Mouse (Mus musculus) midbrain, embryonic 11.5 days (tissue): ENCODE data around the gene Ppp2r5d. TPM values are rescaled to one million over a fixed set of nuclear protein-coding genes. Genes with fewer than 3 reads are reported as not detected.

Source experiments
- ATAC-seq: fragments of 200-750 bp; cut with Nextera tagmentation; 2 replicates; pipeline ENCODE4 v1.8.0; 2017; ENCODE audit warnings: moderate TSS enrichment, moderate library complexity; ENCODE audit not compliant: low FRiP score
- DNase-seq: peaks from one replicate; pipeline ENCODE4 v3.0.0; 2015; ENCODE audit warnings: low spot score; ENCODE audit errors: missing footprints
- H3K27ac ChIP-seq: fragments of 300-500 bp; sonication (generic); 2 replicates; pipeline ENCODE4 v1.5.1; 2014; ENCODE audit warnings: low read depth, low read length
- H3K27me3 ChIP-seq: fragments of 300-500 bp; sonication (generic); 2 replicates; pipeline ENCODE4 v1.6.1; 2014; ENCODE audit warnings: mild to moderate bottlenecking, low read length, moderate library complexity, mixed read lengths; ENCODE audit not compliant: control insufficient read depth, insufficient read depth
- H3K36me3 ChIP-seq: fragments of 300-500 bp; sonication (generic); 2 replicates; pipeline ENCODE4 v1.6.1; 2014; ENCODE audit warnings: mild to moderate bottlenecking, low read length, moderate library complexity, mixed read lengths; ENCODE audit not compliant: control insufficient read depth, insufficient read depth
- H3K4me1 ChIP-seq: fragments of 300-500 bp; sonication (generic); 2 replicates; pipeline ENCODE4 v1.6.1; 2014; ENCODE audit warnings: low read length; ENCODE audit not compliant: control insufficient read depth, insufficient read depth
- H3K4me2 ChIP-seq: fragments of 300-500 bp; sonication (generic); 2 replicates; pipeline ENCODE4 v1.6.1; 2014; ENCODE audit warnings: mild to moderate bottlenecking, moderate library complexity
- H3K4me3 ChIP-seq: fragments of 300-500 bp; sonication (generic); 2 replicates; pipeline ENCODE4 v1.5.1; 2014; ENCODE audit warnings: low read depth, low read length
- H3K9ac ChIP-seq: fragments of 300-500 bp; sonication (generic); 2 replicates; pipeline ENCODE4 v1.6.1; 2014; ENCODE audit warnings: low read length
- H3K9me3 ChIP-seq: fragments of 300-500 bp; sonication (generic); 2 replicates; pipeline ENCODE4 v1.6.1; 2016; ENCODE audit warnings: low read length; ENCODE audit not compliant: control insufficient read depth
- WGBS: fragments of 180-500 bp; shearing (Covaris S2); extraction: QIAGEN DNeasy Blood & Tissue Kit; methylation state at CpG from one replicate; pipeline ENCODE4 v1.1.7; 2014; 5-methylcytosine and 5-hydroxymethylcytosine counted together
- polyA plus RNA-seq: library from polyadenylated mRNA; unstranded; fragments of >200 nt; fragmentation: Nextera tagmentation; extraction: Ambion mirVana; gene quantifications from 2 replicates; pipeline ENCODE4 v1.2.1, GENCODE M21; 2014

The Ppp2r5d gene
- polyA plus RNA-seq, 1 experiment from 2014 or later, result 110 TPM

DNA sequence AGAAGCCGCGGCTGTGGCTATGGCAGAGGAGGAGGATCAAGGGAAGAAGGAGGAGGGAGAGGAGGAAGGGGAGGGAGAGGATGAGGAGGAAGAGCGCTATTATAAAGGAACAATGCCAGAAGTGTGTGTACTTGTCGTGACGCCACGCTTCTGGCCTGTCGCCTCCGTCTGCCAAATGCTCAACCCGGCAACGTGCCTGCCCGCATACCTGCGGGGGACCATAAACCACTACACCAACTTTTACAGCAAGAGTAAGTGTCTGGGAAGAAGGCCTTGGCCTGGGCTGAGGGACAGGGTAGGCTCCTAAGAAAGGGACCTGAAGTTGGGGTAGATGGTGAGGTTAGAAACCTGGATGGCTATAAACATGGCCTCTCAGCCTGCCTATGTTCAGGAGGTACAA, 42.9 kb downstream of the Ppp2r5d start:
- no peak for ATAC-seq
- WGBS, result 93% methylated on average over 12 of the region's 12 CpGs

DNA sequence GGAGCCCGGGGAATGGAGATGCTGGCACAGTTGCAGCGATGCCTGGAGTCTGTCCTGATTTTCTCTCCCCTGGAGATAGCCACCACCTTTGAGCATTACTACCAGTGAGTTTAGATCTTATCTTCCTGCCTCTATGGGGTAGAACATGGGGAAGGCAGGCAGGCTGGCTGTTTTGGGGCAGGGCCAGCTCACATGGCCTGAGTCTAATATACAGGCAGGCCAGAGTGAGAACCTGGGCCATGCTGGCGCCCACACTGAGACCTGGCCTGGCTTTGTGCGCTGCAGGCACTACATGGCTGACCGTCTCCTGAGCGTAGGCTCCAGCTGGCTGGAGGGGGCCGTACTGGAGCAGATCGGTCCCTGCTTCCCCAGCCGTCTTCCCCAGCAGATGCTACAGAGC, 43.6 kb downstream of the Ppp2r5d start:
- Histone ChIP-seq H3K4me1 (no peaks in the 10 kb centered on the region), H3K36me3 (peaks cover 38% of the 10 kb centered on the region), H3K9me3 (no peaks in the 10 kb centered on the region), H3K4me3 (no peak overlapping the region), H3K27me3 (no peaks in the 10 kb centered on the region), H3K4me2 (no peak overlapping the region), H3K27ac (no peak overlapping the region), H3K9ac (no peak overlapping the region)
- DNase-seq, result peak; percentile 57
- no peak for ATAC-seq
- WGBS, result 94% methylated on average over 9 of the region's 9 CpGs

More for the DNA sequence above, 42.9 kb downstream of the Ppp2r5d start:
- no peaks in the 10 kb centered on the region for H3K4me1 ChIP-seq
- H3K9me3 ChIP-seq, result no peaks in the 10 kb centered on the region
- H3K27me3 ChIP-seq, result no peaks in the 10 kb centered on the region
- H3K36me3 ChIP-seq, result peaks cover 38% of the 10 kb centered on the region
- no peak overlapping the region for H3K4me2 ChIP-seq
- DNase-seq, result peak; percentile 56
- H3K9ac ChIP-seq, result no peak overlapping the region
- no peak overlapping the region for H3K4me3 ChIP-seq
- H3K27ac ChIP-seq, result no peak overlapping the region

DNA sequence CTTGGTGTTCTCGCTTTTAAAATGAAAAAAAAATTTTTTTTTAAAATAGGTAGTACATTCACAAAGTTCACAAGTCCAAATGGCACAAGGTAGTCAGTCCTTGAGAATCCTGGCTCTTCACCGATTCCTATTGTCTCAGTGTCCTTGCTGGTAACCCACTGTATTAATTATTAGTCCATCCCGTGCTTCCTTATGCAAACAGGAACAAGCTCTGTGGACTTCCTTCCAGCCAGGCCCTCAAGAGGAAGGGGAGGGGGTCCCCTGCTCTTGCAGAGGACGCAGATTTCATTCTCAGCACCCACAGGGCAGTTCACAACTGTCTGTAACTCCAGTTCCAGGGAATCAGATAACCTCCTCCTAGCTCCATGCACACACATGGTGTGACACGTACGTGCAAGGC, 48.9 kb downstream of the Ppp2r5d start:
- WGBS, result 89% methylated on average over 6 of the region's 6 CpGs
- no peak overlapping the region for H3K9ac ChIP-seq
- ATAC-seq (no peak), DNase-seq (peak; percentile 23)
- no peak overlapping the region for H3K4me3 ChIP-seq
- H3K4me1 ChIP-seq, result peaks cover 9% of the 10 kb centered on the region
- no peaks in the 10 kb centered on the region for H3K9me3 ChIP-seq
- H3K27me3 ChIP-seq, result no peaks in the 10 kb centered on the region
- no peak overlapping the region for H3K27ac ChIP-seq
- peaks cover 31% of the 10 kb centered on the region for H3K36me3 ChIP-seq
- H3K4me2 ChIP-seq, result no peak overlapping the region

DNA sequence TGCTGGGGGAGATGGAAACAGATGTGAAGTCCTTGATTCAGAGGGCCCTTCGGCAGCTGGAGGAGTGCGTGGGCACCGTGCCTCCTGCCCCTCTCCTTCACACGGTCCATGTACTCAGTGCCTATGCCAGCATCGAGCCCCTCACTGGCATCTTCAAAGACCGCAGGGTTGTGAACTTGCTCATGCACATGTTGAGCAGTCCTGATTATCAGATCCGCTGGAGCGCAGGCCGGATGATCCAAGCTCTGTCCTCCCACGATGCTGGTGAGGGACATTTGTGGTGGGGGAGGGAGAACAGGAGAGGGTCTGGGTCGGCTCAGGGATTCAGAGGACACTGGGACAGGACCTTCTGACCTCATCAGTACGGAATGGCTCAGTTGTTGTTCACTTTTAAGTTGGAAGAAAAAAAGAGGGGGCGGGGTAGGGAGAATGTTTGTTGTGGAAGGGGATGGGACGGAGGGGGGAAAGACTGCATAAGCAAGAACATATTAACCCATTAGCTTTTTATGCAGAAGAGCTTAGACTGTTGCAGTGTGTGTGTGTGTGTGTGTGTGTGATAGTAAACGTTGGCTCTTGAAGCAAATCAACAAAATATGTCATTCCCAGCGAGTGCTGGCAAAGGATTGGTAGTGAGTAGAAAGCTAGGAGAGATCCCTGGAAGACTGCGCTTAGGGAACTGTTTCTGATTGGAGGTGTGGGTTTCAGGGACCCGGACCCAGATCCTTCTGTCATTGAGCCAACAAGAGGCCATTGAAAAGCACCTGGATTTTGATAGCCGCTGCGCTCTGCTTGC, 53.0 kb downstream of the Ppp2r5d start:
- DNase-seq (peak; percentile 75), ATAC-seq (no peak)
- no peaks in the 10 kb centered on the region for H3K27me3 ChIP-seq
- H3K27ac ChIP-seq, result no peak overlapping the region
- peaks cover 21% of the 10 kb centered on the region for H3K4me1 ChIP-seq
- H3K4me2 ChIP-seq, result peak overlapping the region; percentile 85
- peaks cover 9% of the 10 kb centered on the region for H3K36me3 ChIP-seq
- peak overlapping the region; percentile 3; the same call in 1 of the 2 replicates for H3K4me3 ChIP-seq
- H3K9ac ChIP-seq, result 0 out of 2 replicates have a peak overlapping the region, but pooled peaks have one; percentile 45
- WGBS, result 80% methylated on average over 20 of the region's 20 CpGs
- no peaks in the 10 kb centered on the region for H3K9me3 ChIP-seq

DNA sequence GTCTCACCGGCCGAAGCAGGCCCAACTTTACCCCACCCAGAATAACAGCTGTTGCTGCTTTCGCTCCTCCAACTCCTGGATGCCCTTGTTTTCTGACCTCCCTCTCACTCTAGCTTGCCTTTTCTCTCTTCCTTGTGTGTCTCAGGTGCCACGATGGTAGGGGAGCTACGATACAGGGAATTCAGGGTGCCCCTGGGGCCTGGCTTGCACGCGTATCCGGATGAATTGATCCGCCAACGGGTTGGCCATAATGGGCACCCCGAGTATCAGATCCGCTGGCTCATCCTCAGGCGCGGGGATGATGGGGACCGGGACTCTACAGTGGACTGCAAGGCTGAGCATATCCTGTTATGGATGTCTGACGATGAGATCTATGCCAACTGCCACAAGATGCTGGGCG, 53.6 kb downstream of the Ppp2r5d start:
- 85% methylated on average over 17 of the region's 17 CpGs for WGBS
- Histone ChIP-seq H3K4me1 (peaks cover 26% of the 10 kb centered on the region), H3K27me3 (no peaks in the 10 kb centered on the region), H3K27ac (no peak overlapping the region), H3K4me2 (peak overlapping the region; percentile 85), H3K36me3 (peaks cover 9% of the 10 kb centered on the region), H3K4me3 (peak overlapping the region; percentile 71), H3K9ac (peak overlapping the region; percentile 92), H3K9me3 (no peaks in the 10 kb centered on the region)
- no peak for ATAC-seq
- DNase-seq, result no peak

DNA sequence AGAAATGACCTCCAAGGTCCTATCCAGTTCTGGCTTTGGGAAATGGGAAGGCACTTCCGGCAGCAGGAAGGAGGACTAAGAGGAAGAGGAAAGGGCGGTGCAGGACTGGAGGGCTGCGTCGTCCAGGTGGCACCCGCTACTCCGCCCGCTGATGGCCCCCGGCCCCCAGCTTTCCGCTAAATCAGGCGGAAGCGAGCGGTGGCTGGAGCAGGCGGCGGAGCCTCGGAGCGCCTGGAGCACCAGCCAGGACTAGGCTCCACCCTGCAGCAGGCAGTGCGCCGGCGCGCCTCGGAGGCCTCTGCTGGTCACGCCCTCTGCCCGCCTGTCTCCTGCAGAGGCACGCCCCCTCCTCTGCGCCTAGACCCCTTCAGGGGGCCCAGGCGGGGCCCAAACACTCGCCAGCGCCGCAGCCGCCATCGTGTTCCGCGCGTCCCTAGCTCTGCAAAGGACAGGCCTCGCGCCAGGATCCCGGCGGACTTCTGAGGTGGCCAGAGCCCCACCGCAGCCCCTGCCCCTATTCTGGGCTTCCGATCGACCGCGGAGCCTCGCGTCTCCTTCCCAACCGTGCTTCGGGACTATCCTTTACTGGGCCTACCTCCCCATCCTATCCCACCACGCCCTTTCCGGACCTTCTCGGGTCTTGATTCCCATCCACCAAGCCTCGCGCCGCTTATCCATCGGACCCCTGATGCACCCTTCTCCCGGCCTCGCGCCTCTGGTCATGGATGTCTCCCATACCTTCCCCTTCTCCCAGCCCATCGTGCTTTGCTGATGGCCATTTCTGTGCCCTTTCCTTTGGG, 54.5 kb downstream of the Ppp2r5d start, which contains the start of gene Cul7:
TSS of gene Cul7 (plus strand) at position 106 of the 800 bp plus-strand sequence.
- peaks cover 26% of the 10 kb centered on the region for H3K4me1 ChIP-seq
- ATAC-seq (peak; percentile 95), DNase-seq (peak; percentile 98)
- H3K9ac ChIP-seq, result peak within 1 kb of the TSS; percentile 92
- peaks cover 7% of the 10 kb centered on the region for H3K36me3 ChIP-seq
- peak within 1 kb of the TSS; percentile 84 for H3K27ac ChIP-seq
- H3K4me3 ChIP-seq, result peak within 1 kb of the TSS; percentile 71
- H3K4me2 ChIP-seq, result peak within 1 kb of the TSS; percentile 85
- WGBS, result under 1% methylated on average over 58 of the region's 58 CpGs
- no peaks in the 10 kb centered on the region for H3K9me3 ChIP-seq
- no peaks in the 10 kb centered on the region for H3K27me3 ChIP-seq

DNA sequence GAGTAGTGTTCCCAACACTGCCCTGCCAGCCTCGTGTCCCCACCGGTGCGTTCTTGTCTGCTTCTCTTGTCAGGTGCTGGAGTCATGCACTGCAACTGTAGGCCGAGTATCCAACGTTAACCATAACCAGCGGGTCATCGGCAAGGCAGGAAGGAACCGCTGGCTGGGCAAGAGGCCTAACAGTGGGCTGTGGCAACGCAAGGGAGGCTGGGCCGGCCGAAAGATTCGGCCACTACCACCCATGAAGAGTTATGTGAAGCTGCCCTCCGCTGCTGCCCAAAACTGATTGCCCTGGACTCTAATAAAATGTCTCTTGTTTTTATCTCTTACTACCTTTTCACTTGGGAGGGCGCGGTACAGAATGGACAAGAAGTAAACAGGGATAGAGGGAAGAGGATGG, 55.1 kb downstream of the Ppp2r5d start:
- H3K9me3 ChIP-seq, result no peaks in the 10 kb centered on the region
- ATAC-seq, result no peak
- H3K4me2 ChIP-seq, result peak overlapping the region; percentile 85
- peak overlapping the region; percentile 71 for H3K4me3 ChIP-seq
- H3K9ac ChIP-seq, result peak overlapping the region; percentile 92
- peaks cover 30% of the 10 kb centered on the region for H3K4me1 ChIP-seq
- H3K27ac ChIP-seq, result peak overlapping the region; percentile 84
- 39% methylated on average over 15 of the region's 15 CpGs for WGBS
- no peak for DNase-seq
- peaks cover 6% of the 10 kb centered on the region for H3K36me3 ChIP-seq
- H3K27me3 ChIP-seq, result no peaks in the 10 kb centered on the region

DNA sequence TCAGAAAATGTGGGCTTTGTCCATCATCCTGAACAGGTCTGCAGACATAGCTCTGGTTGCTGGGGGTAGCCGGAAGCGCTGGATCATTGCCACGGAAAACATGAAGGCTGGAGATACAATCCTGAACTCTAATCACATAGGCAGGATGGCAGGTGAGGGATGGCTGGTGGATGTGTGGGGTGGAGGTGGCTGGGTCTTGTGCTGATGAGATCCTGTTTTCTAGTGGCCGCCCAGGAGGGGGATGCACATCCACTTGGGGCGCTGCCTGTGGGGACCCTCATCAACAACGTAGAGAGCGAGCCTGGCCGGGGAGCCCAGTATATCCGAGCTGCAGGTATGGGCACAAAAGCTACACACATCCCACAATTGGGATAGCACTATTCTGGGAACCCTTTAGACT, 56.5 kb downstream of the Ppp2r5d start:
- no peaks in the 10 kb centered on the region for H3K9me3 ChIP-seq
- H3K9ac ChIP-seq, result no peak overlapping the region
- no peak overlapping the region for H3K4me2 ChIP-seq
- no peak overlapping the region for H3K27ac ChIP-seq
- WGBS, result 94% methylated on average over 9 of the region's 9 CpGs
- H3K4me3 ChIP-seq, result no peak overlapping the region
- DNase-seq (no peak), ATAC-seq (no peak)
- H3K27me3 ChIP-seq, result no peaks in the 10 kb centered on the region
- no peaks in the 10 kb centered on the region for H3K36me3 ChIP-seq
- peaks cover 32% of the 10 kb centered on the region for H3K4me1 ChIP-seq

DNA sequence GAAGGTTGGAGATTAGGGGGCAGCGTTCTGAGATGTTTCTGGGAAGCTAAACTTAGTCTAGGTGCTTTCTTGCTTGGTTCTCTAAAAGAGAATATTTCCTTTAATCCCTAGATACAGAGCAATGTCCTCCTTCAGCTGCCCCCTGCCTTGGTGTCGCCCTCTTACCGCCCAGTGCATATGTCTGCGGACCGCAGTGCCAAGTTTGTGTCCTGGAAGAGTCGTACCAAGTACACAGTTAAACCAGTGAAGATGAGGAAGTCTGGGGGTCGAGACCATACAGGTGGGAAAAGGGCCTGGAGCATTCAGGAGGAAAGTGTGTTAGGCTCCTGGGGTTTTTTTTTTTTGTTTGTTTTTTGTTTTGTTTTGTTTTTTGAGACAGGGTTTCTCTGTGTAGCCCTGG, 57.6 kb downstream of the Ppp2r5d start:
- Histone ChIP-seq H3K4me3 (no peak overlapping the region), H3K36me3 (no peaks in the 10 kb centered on the region), H3K4me2 (0 out of 2 replicates have a peak overlapping the region, but pooled peaks have one; percentile 71), H3K9ac (no peak overlapping the region), H3K27me3 (no peaks in the 10 kb centered on the region), H3K27ac (no peak overlapping the region), H3K4me1 (peaks cover 32% of the 10 kb centered on the region), H3K9me3 (no peaks in the 10 kb centered on the region)
- DNase-seq (no peak), ATAC-seq (no peak)
- 90% methylated on average over 7 of the region's 7 CpGs for WGBS
